Mouse (Mus musculus): ENCODE results near the gene Tmem265.

Gene Tmem265

GRCm38 (mm10) chr7:127588901-127589300 lies 27.7 kb downstream of the Tmem265 start:
- DNase-seq: no peak

DNA sequence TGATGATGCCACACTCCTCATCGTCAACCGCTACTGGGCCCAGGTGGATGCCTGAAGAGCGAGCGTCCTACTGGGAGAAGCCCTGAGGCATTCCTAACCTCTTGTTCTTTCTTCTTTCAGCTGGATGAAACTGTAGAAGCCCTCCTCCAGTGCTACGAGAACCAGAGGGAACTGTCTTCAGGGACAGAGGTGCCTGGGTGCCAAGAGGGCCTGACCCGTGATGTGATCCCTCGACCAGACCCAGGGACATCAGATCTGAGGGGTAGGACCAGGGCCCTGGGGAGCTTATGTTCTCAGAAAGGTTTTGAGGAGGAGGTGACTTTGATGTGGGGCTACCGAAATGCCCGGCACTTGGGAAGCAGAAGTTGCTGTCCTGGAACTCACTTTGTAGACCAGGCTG lies 28.4 kb downstream of the Tmem265 start:
- DNase-seq: no peak

- no peak for DNase-seq
Measured at GRCm38 (mm10) chr7:127591108-127591507, 29.9 kb downstream of the Tmem265 start.

GRCm38 (mm10) chr7:127592575-127592974 lies 31.4 kb downstream of the Tmem265 start:
- no peak for DNase-seq

GRCm38 (mm10) chr7:127596747-127597146 lies 35.6 kb downstream of the Tmem265 start:
- no peak for DNase-seq

DNA sequence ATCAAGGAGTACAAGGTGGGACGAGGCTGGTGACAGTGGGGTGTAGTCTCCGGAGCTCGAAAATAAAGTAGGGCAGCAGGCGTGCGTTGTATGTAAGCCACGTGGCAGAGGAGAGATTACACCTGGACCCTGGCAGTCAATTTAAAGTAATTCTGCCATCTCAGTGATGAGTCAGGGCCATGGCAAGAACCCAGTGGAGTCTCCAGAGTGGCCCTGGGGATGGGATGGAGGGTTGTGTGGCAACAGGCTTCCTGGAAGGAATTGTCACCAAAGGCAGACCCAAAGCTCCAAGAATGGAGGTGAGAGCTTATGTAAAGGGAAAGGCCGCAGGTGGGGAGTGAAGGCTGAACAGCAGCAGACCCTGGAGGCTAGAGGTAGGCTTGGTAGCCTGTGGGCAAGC lies 39.4 kb downstream of the Tmem265 start:
- DNase-seq: no peak

DNA sequence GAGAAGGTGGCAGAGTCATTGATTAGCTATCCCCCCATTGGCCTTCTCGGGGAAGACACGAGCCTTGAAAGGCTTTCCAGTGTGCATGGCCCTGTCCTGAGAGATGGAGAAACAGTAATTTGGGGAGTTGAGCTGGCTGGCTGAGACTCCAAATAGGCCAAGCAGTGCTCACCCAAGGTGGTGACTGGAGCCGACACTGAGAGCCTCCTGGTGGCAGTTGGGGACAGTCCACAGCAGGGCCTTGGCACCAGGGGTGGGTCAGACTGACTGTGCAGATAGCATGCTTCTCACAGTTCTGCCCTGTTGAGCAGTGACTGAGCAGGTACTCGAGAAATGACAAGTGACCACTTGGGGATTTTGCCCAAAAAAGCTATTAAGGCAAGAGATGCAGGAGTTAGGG lies 40.5 kb downstream of the Tmem265 start:
- DNase-seq: no peak

- no peak for DNase-seq
Measured at GRCm38 (mm10) chr7:127602903-127603302, 41.7 kb downstream of the Tmem265 start.

- no peak for DNase-seq
Measured at GRCm38 (mm10) chr7:127604256-127604655, 43.1 kb downstream of the Tmem265 start.

GRCm38 (mm10) chr7:127607150-127607549 lies 46.0 kb downstream of the Tmem265 start:
- no peak for DNase-seq

DNA sequence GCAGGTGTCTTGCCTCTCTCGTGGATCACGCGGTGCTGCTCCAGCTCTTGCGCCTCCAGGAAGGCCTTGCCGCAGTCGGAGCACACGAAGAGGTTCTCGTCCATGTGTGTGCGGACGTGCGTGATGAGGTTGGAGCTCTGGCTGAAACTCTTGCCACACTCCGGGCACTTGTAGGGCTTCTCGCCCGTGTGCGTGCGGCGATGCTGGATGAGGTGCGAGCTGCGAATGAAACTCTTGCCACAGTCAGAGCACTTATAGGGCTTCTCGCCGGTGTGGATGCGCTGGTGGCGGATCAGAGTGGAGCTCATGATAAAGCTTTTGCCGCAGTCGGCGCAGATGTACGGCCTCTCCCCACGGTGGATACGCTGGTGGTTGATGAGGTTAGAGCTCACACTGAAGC lies 49.8 kb downstream of the Tmem265 start:
- no peak for DNase-seq

DNA sequence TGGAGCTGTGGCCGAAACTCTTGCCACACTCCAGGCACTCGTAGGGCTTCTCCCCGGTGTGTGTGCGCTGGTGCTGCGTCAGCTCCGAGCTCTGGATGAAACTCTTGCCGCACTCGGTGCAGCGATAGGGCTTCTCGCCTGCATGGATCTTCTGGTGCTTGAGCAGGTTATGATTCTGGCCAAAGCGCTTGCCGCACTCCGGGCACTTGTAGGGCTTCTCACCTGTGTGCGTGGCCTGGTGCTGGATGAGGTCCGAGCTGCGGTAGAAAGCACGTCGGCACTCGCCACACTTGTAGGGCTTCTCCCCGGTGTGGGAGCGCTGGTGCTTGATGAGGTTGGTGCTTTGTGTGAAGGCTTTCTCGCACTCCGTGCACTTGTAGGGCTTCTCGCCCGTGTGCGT lies 50.4 kb downstream of the Tmem265 start:
- no peak for DNase-seq

DNA sequence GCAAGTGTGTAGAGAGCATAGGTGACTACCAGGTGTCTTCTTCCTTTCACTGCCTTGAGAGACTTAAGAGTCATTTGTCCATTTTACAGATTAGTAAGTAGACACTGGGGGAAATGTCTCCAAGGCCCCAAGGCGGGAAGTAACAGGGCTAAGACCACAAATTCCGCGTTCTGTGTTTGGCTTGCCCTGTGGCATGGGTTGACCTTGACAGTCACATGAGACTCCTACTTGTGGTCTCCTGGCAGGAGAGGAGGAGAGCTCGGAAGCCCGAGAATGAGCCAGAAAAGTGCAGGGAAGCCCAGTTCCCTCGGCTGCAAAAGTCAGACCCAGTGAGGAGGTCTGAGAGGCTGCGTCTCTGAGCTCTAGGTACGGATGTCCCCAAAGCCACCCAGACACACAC lies 52.3 kb downstream of the Tmem265 start:
- DNase-seq: no peak

GRCm38 (mm10) chr7:127614091-127614490 lies 52.9 kb downstream of the Tmem265 start:
- no peak for DNase-seq

DNA sequence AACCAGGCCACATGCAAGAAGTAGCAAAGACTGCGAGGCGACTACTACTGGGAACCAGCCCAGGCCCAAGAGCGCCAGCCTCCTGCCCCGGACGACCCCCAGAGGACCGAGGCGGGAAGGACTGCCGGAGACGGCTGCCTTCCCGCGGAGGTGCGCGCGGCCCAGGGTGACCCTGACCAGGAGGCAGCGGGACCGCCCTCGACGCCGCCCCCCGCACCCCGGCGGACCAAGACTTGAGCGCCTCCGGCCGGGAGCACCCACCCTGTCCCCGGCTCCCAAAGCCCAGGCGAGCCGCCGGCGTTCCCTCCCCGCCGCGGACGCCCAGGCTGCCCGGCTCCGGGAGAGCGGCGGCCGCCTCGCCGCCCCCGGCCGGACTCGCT lies 53.3 kb downstream of the Tmem265 start:
- DNase-seq: peak; percentile 81

- peak; percentile 85 for DNase-seq
Measured at GRCm38 (mm10) chr7:127614891-127615843, 54.0 kb downstream of the Tmem265 start, which contains the start of gene Zfp629. Zfp629 (minus strand) TSS chr7:127615797.

- DNase-seq: no peak
Measured at GRCm38 (mm10) chr7:127616336-127616735, 55.1 kb downstream of the Tmem265 start.

All from kidney, postnatal 10 days (tissue).